Mouse (Mus musculus) lung, postnatal 0 days (tissue): ENCODE results near the gene H2afy. TPM values are rescaled to one million over a fixed set of nuclear protein-coding genes. Genes with fewer than 3 reads are reported as not detected.
A peak's percentile ranks its signal among the peaks of the same experiment; 100 is the strongest.

Source experiments
- ATAC-seq: fragments of 200-750 bp; cut with Nextera tagmentation; 2 replicates; pipeline ENCODE4 v1.8.0; 2017; ENCODE audit warnings: moderate library complexity
- DNase-seq: peaks from one replicate; pipeline ENCODE4 v3.0.0-alpha.2; 2016; ENCODE audit warnings: low spot score
- H3K27ac ChIP-seq: fragments of 300-500 bp; sonication (generic); 2 replicates; pipeline ENCODE4 v1.5.1; 2014; ENCODE audit warnings: antibody characterized with exemption, mild to moderate bottlenecking, low read length, mixed read lengths
- H3K27me3 ChIP-seq: fragments of 300-500 bp; sonication (generic); replicated peaks from 2 replicates; pipeline ENCODE4 v1.6.1; 2014; ENCODE audit warnings: low read length, mixed read lengths; ENCODE audit not compliant: insufficient read depth
- H3K36me3 ChIP-seq: fragments of 300-500 bp; sonication (generic); 2 replicates; pipeline ENCODE4 v1.6.1; 2014; ENCODE audit warnings: low read length, mixed read lengths; ENCODE audit not compliant: insufficient read depth
- H3K4me1 ChIP-seq: fragments of 300-500 bp; sonication (generic); 2 replicates; pipeline ENCODE4 v1.6.1; 2014; ENCODE audit warnings: antibody characterized with exemption, low read depth, low read length, mixed read lengths; ENCODE audit not compliant: insufficient read depth
- H3K4me2 ChIP-seq: fragments of 300-500 bp; sonication (generic); replicated peaks from 2 replicates; pipeline ENCODE4 v1.6.1; 2014; ENCODE audit warnings: low read depth, mild to moderate bottlenecking, low read length, moderate library complexity, mixed read lengths
- H3K4me3 ChIP-seq: fragments of 300-500 bp; sonication (generic); 2 replicates; pipeline ENCODE4 v1.5.1; 2014; ENCODE audit warnings: low read depth, low read length
- H3K9ac ChIP-seq: fragments of 300-500 bp; sonication (generic); replicated peaks from 2 replicates; pipeline ENCODE4 v1.6.1; 2014; ENCODE audit warnings: low read depth, mild to moderate bottlenecking
- H3K9me3 ChIP-seq: fragments of 300-500 bp; sonication (generic); 2 replicates; pipeline ENCODE4 v1.6.1; 2016; ENCODE audit warnings: low read length, mixed read lengths
- CTCF ChIP-seq: IDR thresholded peaks from 2 replicates; pipeline ENCODE4 v1.5.1; 2016; ENCODE audit warnings: antibody characterized with exemption, mild to moderate bottlenecking
- EP300 ChIP-seq: IDR thresholded peaks from 2 replicates; pipeline ENCODE4 v1.6.1; 2016; ENCODE audit warnings: antibody characterized with exemption, mild to moderate bottlenecking, control low read depth
- WGBS: fragments of 180-500 bp; shearing (Covaris S2); extraction: QIAGEN DNeasy Blood & Tissue Kit; methylation state at CpG from one replicate; pipeline ENCODE4 v1.1.7; 2014; 5-methylcytosine and 5-hydroxymethylcytosine counted together
- polyA plus RNA-seq: library from polyadenylated mRNA; unstranded; fragments of >200 nt; fragmentation: Nextera tagmentation; extraction: Ambion mirVana; gene quantifications from 2 replicates; pipeline ENCODE4 v1.2.1, GENCODE M21; 2015

H2afy gene
- 126 and 138 TPM in 2 replicates for polyA plus RNA-seq

- peak within 1 kb of the TSS; percentile 95 for H3K4me3 ChIP-seq
- no peaks in the 10 kb centered on the region for H3K27me3 ChIP-seq
- ATAC-seq: no peak
- H3K4me1 ChIP-seq: peaks cover 4% of the 10 kb centered on the region; the same call in 1 of the 2 replicates
- peak within 1 kb of the TSS; percentile 95 for H3K27ac ChIP-seq
- no peak for DNase-seq
- no peaks in the 10 kb centered on the region for H3K36me3 ChIP-seq
- peak within 1 kb of the TSS; percentile 96 for H3K9ac ChIP-seq
- 83% methylated on average over 2 of the region's 2 CpGs for WGBS
- no peaks in the 10 kb centered on the region for H3K9me3 ChIP-seq
- H3K4me2 ChIP-seq: peak within 1 kb of the TSS; percentile 91
- TF ChIP-seq EP300 (no peak), CTCF (no peak)
Observed at GRCm38 (mm10) chr13:56136200-56136599, at the start of gene H2afy. TSS of gene H2afy (minus strand) at chr13:56136361.

- Histone ChIP-seq H3K4me3 (no peak overlapping the region), H3K4me2 (no peak overlapping the region), H3K27ac (no peak overlapping the region), H3K9me3 (no peaks in the 10 kb centered on the region), H3K4me1 (no peaks in the 10 kb centered on the region), H3K9ac (no peak overlapping the region), H3K36me3 (no peaks in the 10 kb centered on the region), H3K27me3 (no peaks in the 10 kb centered on the region)
- 55% methylated on average over 5 of the region's 5 CpGs for WGBS
- TF ChIP-seq CTCF (no peak), EP300 (no peak)
- no peak for ATAC-seq
- peak; percentile 39 for DNase-seq
Observed at GRCm38 (mm10) chr13:56183687-56184086, 47.5 kb upstream of the H2afy start.

- TF ChIP-seq EP300: no peak
- no peak for TF ChIP-seq CTCF
- Histone ChIP-seq H3K4me3 (no peak overlapping the region), H3K27ac (no peak overlapping the region), H3K27me3 (no peaks in the 10 kb centered on the region), H3K36me3 (no peaks in the 10 kb centered on the region), H3K9ac (no peak overlapping the region), H3K4me1 (no peaks in the 10 kb centered on the region), H3K9me3 (no peaks in the 10 kb centered on the region), H3K4me2 (no peak overlapping the region)
- peak; percentile 27 for DNase-seq
- WGBS: 54% methylated on average over 8 of the region's 8 CpGs
- no peak for ATAC-seq
Observed at GRCm38 (mm10) chr13:56181424-56181823, 45.3 kb upstream of the H2afy start.

GRCm38 (mm10) chr13:56178416-56179035, 42.4 kb upstream of the H2afy start, which contains the start of gene Tifab:
TSS of gene Tifab (minus strand) at chr13:56178885.
- H3K4me2 ChIP-seq: no peak within 1 kb of the TSS
- no peaks in the 10 kb centered on the region for H3K27me3 ChIP-seq
- H3K4me1 ChIP-seq: no peaks in the 10 kb centered on the region
- H3K36me3 ChIP-seq: no peaks in the 10 kb centered on the region
- H3K9me3 ChIP-seq: no peaks in the 10 kb centered on the region
- DNase-seq (peak; percentile 32), ATAC-seq (no peak)
- H3K27ac ChIP-seq: no peak within 1 kb of the TSS
- 79% methylated on average over 16 of the region's 16 CpGs for WGBS
- no peak within 1 kb of the TSS for H3K4me3 ChIP-seq
- H3K9ac ChIP-seq: no peak within 1 kb of the TSS
- TF ChIP-seq EP300 (no peak), CTCF (no peak)

- DNase-seq: no peak
- no peak for ATAC-seq
- WGBS: 73% methylated on average over 9 of the region's 9 CpGs
- no peak for TF ChIP-seq CTCF
- no peak overlapping the region for H3K4me3 ChIP-seq
- no peak overlapping the region for H3K27ac ChIP-seq
- no peaks in the 10 kb centered on the region for H3K27me3 ChIP-seq
- no peaks in the 10 kb centered on the region for H3K4me1 ChIP-seq
- H3K4me2 ChIP-seq: no peak overlapping the region
- H3K9me3 ChIP-seq: no peaks in the 10 kb centered on the region
- no peaks in the 10 kb centered on the region for H3K36me3 ChIP-seq
- H3K9ac ChIP-seq: no peak overlapping the region
Observed at GRCm38 (mm10) chr13:56176310-56176709, 40.1 kb upstream of the H2afy start.

GRCm38 (mm10) chr13:56175848-56176247, 39.7 kb upstream of the H2afy start:
- Histone ChIP-seq H3K27me3 (no peaks in the 10 kb centered on the region), H3K4me2 (no peak overlapping the region), H3K4me1 (no peaks in the 10 kb centered on the region), H3K4me3 (no peak overlapping the region), H3K27ac (no peak overlapping the region), H3K36me3 (no peaks in the 10 kb centered on the region), H3K9ac (no peak overlapping the region), H3K9me3 (no peaks in the 10 kb centered on the region)
- WGBS: 49% methylated on average over 4 of the region's 4 CpGs
- TF ChIP-seq EP300: no peak
- no peak for TF ChIP-seq CTCF
- ATAC-seq (no peak), DNase-seq (no peak)
